Mouse (Mus musculus) olfactory bulb, adult 2 months (tissue): ENCODE measurements around the gene Sh2d5.

ENCODE experiments used
- CTCF ChIP-seq: fragments of 200-500 bp; IDR thresholded peaks from 2 replicates; pipeline ENCODE4 v1.5.1; 2012; ENCODE audit warnings: low read depth, mild to moderate bottlenecking, low read length, moderate library complexity; ENCODE audit not compliant: insufficient read depth
- POLR2A ChIP-seq: fragments of 200-500 bp; IDR thresholded peaks from 2 replicates; pipeline ENCODE4 v1.6.1; 2012; ENCODE audit warnings: mild to moderate bottlenecking, low read depth, low read length, moderate library complexity; ENCODE audit not compliant: insufficient read depth

- TF ChIP-seq CTCF (no peak), POLR2A (no peak)
Measured at GRCm38 (mm10) chr4:138261843-138262681, 11.9 kb downstream of the Sh2d5 start.
